Mouse (Mus musculus) erythroblast, embryonic 14.5 days (primary cell): Measurements from ENCODE around the gene Slc27a1.

Experiments
- GATA1 ChIP-seq: IDR thresholded peaks from 2 replicates; pipeline ENCODE4 v1.6.1; 2012; ENCODE audit warnings: low read length, inconsistent platforms, mixed read lengths
- TAL1 ChIP-seq: IDR thresholded peaks from 3 replicates; pipeline ENCODE4 v1.6.1; 2012; ENCODE audit warnings: low read length, inconsistent platforms, mixed read lengths

DNA sequence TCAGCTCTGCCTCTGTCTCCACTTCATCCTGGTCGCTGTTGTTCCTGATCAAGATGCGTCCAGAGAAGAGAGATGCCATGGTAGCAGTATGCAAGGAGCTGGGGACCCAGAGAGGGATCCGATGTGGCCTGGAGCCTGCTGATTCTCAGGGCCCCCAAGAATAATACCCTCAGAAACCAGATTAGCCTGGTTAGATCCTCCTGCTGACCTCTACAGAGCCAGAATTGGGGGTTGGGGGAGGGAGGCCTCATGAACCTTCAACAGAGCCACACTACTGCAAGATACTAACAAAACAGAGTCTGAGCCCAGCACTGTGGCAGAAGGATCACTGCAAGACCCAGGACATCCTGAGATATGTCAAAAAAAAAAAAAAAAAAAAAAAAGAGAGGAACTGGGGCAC is 2.2 kb upstream of the Slc27a1 start, which contains the start of gene Nxnl1:
- TF ChIP-seq GATA1: no peak
- TF ChIP-seq TAL1: no peak
